Mouse (Mus musculus) spleen, adult 2 months (tissue): ENCODE data around the gene Nsun2. TPM values are rescaled to one million over a fixed set of nuclear protein-coding genes. Genes with fewer than 3 reads are reported as not detected.

ENCODE experiments used
- DNase-seq, 2 experiments: peaks; one replicate each; pipeline versions ENCODE4 v3.0.0 to v3.0.0-alpha.2; 2012 to 2021; ENCODE audit warnings: low spot score in 2 of 2, low read depth in 1 of 2
- H3K27ac ChIP-seq: fragments of 200-500 bp; 2 replicates; pipeline ENCODE4 v1.5.1; 2012; ENCODE audit warnings: low read length, inconsistent platforms; ENCODE audit not compliant: insufficient read depth
- H3K27me3 ChIP-seq: fragments of 200-500 bp; 2 replicates; pipeline ENCODE4 v1.6.1; 2012; ENCODE audit warnings: mild to moderate bottlenecking, moderate library complexity, low read length, inconsistent platforms; ENCODE audit not compliant: control insufficient read depth, insufficient read depth
- H3K36me3 ChIP-seq: fragments of 200-500 bp; 2 replicates; pipeline ENCODE4 v1.6.1; 2012; ENCODE audit warnings: mild to moderate bottlenecking, low read length, inconsistent platforms; ENCODE audit not compliant: control insufficient read depth, insufficient read depth
- H3K4me1 ChIP-seq: fragments of 200-500 bp; 2 replicates; pipeline ENCODE4 v1.6.1; 2011; ENCODE audit warnings: inconsistent platforms; ENCODE audit not compliant: control insufficient read depth, insufficient read depth, insufficient read length
- H3K4me3 ChIP-seq: fragments of 200-500 bp; 2 replicates; pipeline ENCODE4 v1.5.1; 2011; ENCODE audit warnings: mild to moderate bottlenecking, inconsistent platforms; ENCODE audit not compliant: insufficient read depth, insufficient read length; ENCODE audit errors: extremely low read depth
- CTCF ChIP-seq: fragments of 200-500 bp; IDR thresholded peaks from 2 replicates; pipeline ENCODE4 v1.5.1; 2011; ENCODE audit warnings: mild to moderate bottlenecking, inconsistent platforms; ENCODE audit not compliant: insufficient read depth, insufficient read length, insufficient replicate concordance; ENCODE audit errors: extremely low read depth
- POLR2A ChIP-seq: fragments of 200-500 bp; IDR thresholded peaks from 2 replicates; pipeline ENCODE4 v1.6.1; 2011; ENCODE audit warnings: low read depth, low read length, inconsistent platforms
- WGBS: fragments of 180-500 bp; shearing (Covaris S2); methylation state at CpG from one replicate; pipeline ENCODE4 v1.1.7; 2018; 5-methylcytosine and 5-hydroxymethylcytosine counted together
- polyA plus RNA-seq: library from polyadenylated mRNA; depleted of rRNA; stranded (reverse); fragments of >200 nt; gene quantifications from 2 replicates; pipeline ENCODE4 v1.2.3, GENCODE M21; 2012; rRNA removed

The Nsun2 gene
- polyA plus RNA-seq, 1 experiment: 43.2 TPM

GRCm38 (mm10) chr13:69673921-69674618, 140.5 kb downstream of the Nsun2 start:
- H3K4me3 ChIP-seq: no peak overlapping the region
- H3K27me3 ChIP-seq: no peaks in the 10 kb centered on the region
- 59% methylated on average over 10 of the region's 10 CpGs for WGBS
- no peak for DNase-seq
- TF ChIP-seq CTCF: no peak
- TF ChIP-seq POLR2A: no peak
- H3K36me3 ChIP-seq: no peaks in the 10 kb centered on the region
- no peak overlapping the region for H3K27ac ChIP-seq
- no peaks in the 10 kb centered on the region for H3K4me1 ChIP-seq

Other genes starting within 250 kb of the Nsun2 start
- 7.8 and 9.9 TPM in 2 replicates for gene Tent4a, start 871 bp downstream of the Nsun2 start, polyA plus RNA-seq
- gene Srd5a1, start 77.7 kb downstream of the Nsun2 start, polyA plus RNA-seq: 0.63 and 0.82 TPM in 2 replicates
- gene Ube2ql1, start 206.1 kb downstream of the Nsun2 start, polyA plus RNA-seq: 0.07 and 0.08 TPM in 2 replicates